Mouse (Mus musculus) layer of hippocampus, adult 2 months (tissue): ENCODE measurements around the gene Ssh2. TPM values are rescaled to one million over a fixed set of nuclear protein-coding genes. Genes with fewer than 3 reads are reported as not detected.
"Not testable (repeated sequence)": the region's sequence is repeated elsewhere in the genome, so short reads cannot be mapped to it uniquely, and the experiment has no call there.

ENCODE experiments used
- DNase-seq, 2 experiments: peaks; one replicate each; pipeline ENCODE4 v3.0.0; 2022; ENCODE audit warnings: low spot score in 2 of 2
- H3K27ac ChIP-seq: fragments of 200-600 bp; 2 replicates; pipeline ENCODE4 v1.8.1; 2022
- H3K4me3 ChIP-seq: fragments of 200-600 bp; 2 replicates; pipeline ENCODE4 v1.8.1; 2022; ENCODE audit warnings: mild to moderate bottlenecking
- CTCF ChIP-seq: fragments of 200-600 bp; conservative IDR thresholded peaks from 2 replicates; pipeline ENCODE4 v1.8.1; 2022; ENCODE audit warnings: antibody characterized with exemption, mild to moderate bottlenecking, moderate library complexity
- total RNA-seq, 2 experiments: library from RNA; stranded (reverse); gene quantifications; 2 replicates each; pipeline ENCODE4 v1.2.3; 2021

The Ssh2 gene
- total RNA-seq, 2 experiments from 2014 or later: 33.6 to 35.9 TPM

GRCm38 (mm10) chr11:77240466-77241246 lies 24.6 kb downstream of the Ssh2 start:
- Histone ChIP-seq H3K27ac (no peak overlapping the region), H3K4me3 (no peak overlapping the region)
- DNase-seq: no peak
- no peak for TF ChIP-seq CTCF

GRCm38 (mm10) chr11:77242912-77243311 lies 26.8 kb downstream of the Ssh2 start:
- DNase-seq: no peak
- TF ChIP-seq CTCF: no peak
- Histone ChIP-seq H3K27ac (no peak overlapping the region), H3K4me3 (no peak overlapping the region)

GRCm38 (mm10) chr11:77252826-77253225 lies 36.7 kb downstream of the Ssh2 start:
- no peak for TF ChIP-seq CTCF
- DNase-seq: no peak
- Histone ChIP-seq H3K27ac (no peak overlapping the region), H3K4me3 (no peak overlapping the region)

GRCm38 (mm10) chr11:77259441-77259840 lies 43.4 kb downstream of the Ssh2 start:
- no peak for TF ChIP-seq CTCF
- DNase-seq: no peak
- no peak overlapping the region for H3K27ac ChIP-seq
- no peak overlapping the region for H3K4me3 ChIP-seq

GRCm38 (mm10) chr11:77267401-77267800 lies 51.3 kb downstream of the Ssh2 start:
- Histone ChIP-seq H3K4me3 (no peak overlapping the region), H3K27ac (no peak overlapping the region)
- peak; percentile 13 to 16 for DNase-seq
- no peak for TF ChIP-seq CTCF

- no peak for TF ChIP-seq CTCF
- H3K27ac ChIP-seq: no peak overlapping the region
- no peak for DNase-seq
- no peak overlapping the region for H3K4me3 ChIP-seq
These were observed 59.9 kb downstream of the Ssh2 start for GRCm38 (mm10) chr11:77276000-77276399.

- not testable (repeated sequence) for H3K4me3 ChIP-seq, DNase-seq, H3K27ac ChIP-seq
These were observed 62.5 kb downstream of the Ssh2 start for GRCm38 (mm10) chr11:77278538-77278937.

GRCm38 (mm10) chr11:77280219-77280618 lies 64.1 kb downstream of the Ssh2 start:
- H3K27ac ChIP-seq: no peak overlapping the region
- DNase-seq: no peak

GRCm38 (mm10) chr11:77291447-77291846 lies 75.4 kb downstream of the Ssh2 start:
- no peak for TF ChIP-seq CTCF
- Histone ChIP-seq H3K27ac (no peak overlapping the region), H3K4me3 (no peak overlapping the region)
- no peak for DNase-seq

More at GRCm38 (mm10) chr11:77280219-77280618, 64.1 kb downstream of the Ssh2 start:
- TF ChIP-seq CTCF: no peak
- no peak overlapping the region for H3K4me3 ChIP-seq

GRCm38 (mm10) chr11:77293673-77294072 lies 77.6 kb downstream of the Ssh2 start:
- not testable (repeated sequence) for H3K27ac ChIP-seq, H3K4me3 ChIP-seq, DNase-seq

GRCm38 (mm10) chr11:77297246-77297645 lies 81.2 kb downstream of the Ssh2 start:
- Histone ChIP-seq H3K4me3 (no peak overlapping the region), H3K27ac (no peak overlapping the region)
- TF ChIP-seq CTCF: no peak
- DNase-seq: no peak

- H3K27ac ChIP-seq: no peak overlapping the region
- no peak for TF ChIP-seq CTCF
- no peak for DNase-seq
- no peak overlapping the region for H3K4me3 ChIP-seq
These were observed 91.1 kb downstream of the Ssh2 start for GRCm38 (mm10) chr11:77307205-77307604.

- DNase-seq: peak; percentile 16 to 51
- Histone ChIP-seq H3K27ac (no peak overlapping the region), H3K4me3 (no peak overlapping the region)
- TF ChIP-seq CTCF: peak; percentile 91
These were observed 92.4 kb downstream of the Ssh2 start for GRCm38 (mm10) chr11:77308533-77308932.
